Mouse (Mus musculus): ENCODE results near the gene Eipr1. TPM values are rescaled to one million over a fixed set of nuclear protein-coding genes. Genes with fewer than 3 reads are reported as not detected.
A peak's percentile ranks its signal among the peaks of the same experiment; 100 is the strongest.

Gene Eipr1
- polyA plus RNA-seq, 1 experiment from 2014 or later: 21.6 TPM

DNA sequence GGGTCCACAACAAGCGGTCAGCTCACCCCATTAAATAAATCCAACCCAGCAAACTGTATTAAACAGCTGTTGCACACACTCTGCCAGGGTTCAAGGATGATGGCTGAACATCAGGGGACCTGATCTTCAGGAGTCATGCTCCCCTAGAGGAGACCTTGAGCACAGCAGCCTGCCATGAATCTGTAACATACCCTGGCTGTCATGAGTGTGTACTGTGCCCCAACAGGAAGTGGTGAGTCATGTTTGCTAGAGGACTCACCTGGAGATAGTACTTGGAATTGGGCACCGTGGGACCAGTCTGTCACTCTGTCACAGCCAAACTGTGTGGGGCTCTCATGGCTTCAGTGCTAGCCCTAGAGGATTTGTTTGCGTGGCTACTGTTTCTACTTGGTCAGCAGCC lies 77.9 kb downstream of the Eipr1 start:
- no peaks in the 10 kb centered on the region for H3K4me1 ChIP-seq (ENCODE audit: insufficient read depth, low read depth, low read length)
- ATAC-seq: no peak
- H3K27me3 ChIP-seq (replicated peaks; ENCODE audit: insufficient read depth, low read length): no peaks in the 10 kb centered on the region
- no peak overlapping the region for H3K4me3 ChIP-seq (ENCODE audit: low read depth, low read length)
- WGBS: 70% methylated on average over 3 of the region's 3 CpGs
- H3K4me2 ChIP-seq (replicated peaks; ENCODE audit: low read depth, low read length): no peak overlapping the region
- no peak for TF ChIP-seq EP300 (IDR thresholded peaks at IDR 0.05)
- peak; percentile 48 for TF ChIP-seq CTCF (IDR thresholded peaks at IDR 0.05)
- H3K9ac ChIP-seq (replicated peaks; ENCODE audit: low read depth): no peak overlapping the region
- DNase-seq (ENCODE audit: low spot score): no peak
- no peaks in the 10 kb centered on the region for H3K9me3 ChIP-seq (ENCODE audit: low read length)
- H3K36me3 ChIP-seq (ENCODE audit: insufficient read depth, low read length): no peaks in the 10 kb centered on the region
- no peak overlapping the region for H3K27ac ChIP-seq (ENCODE audit: low read length)

DNA sequence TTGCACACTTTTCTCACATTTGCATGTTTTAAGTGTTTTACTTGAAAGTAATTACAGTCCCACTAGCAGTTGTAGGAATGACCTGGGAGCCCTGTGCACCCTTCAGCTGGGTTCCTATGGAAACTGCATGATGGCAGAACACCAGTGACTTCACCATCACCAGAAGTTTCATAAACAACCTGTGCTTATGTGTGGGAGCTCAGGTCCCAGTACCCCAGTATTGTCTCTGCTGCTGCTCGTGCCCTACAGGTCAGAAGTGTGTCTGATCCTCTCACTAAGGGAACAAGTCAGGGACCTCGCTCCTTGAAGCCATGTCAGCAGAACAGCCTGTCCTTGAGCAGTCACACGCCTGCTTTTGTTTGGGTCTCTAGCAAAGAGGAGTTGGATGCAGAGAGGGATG lies 78.9 kb downstream of the Eipr1 start:
- Histone ChIP-seq H3K4me1 (ENCODE audit: insufficient read depth, low read depth, low read length) (no peaks in the 10 kb centered on the region), H3K27me3 (replicated peaks; ENCODE audit: insufficient read depth, low read length) (no peaks in the 10 kb centered on the region), H3K27ac (ENCODE audit: low read length) (no peak overlapping the region), H3K9me3 (ENCODE audit: low read length) (no peaks in the 10 kb centered on the region), H3K9ac (replicated peaks; ENCODE audit: low read depth) (no peak overlapping the region), H3K4me2 (replicated peaks; ENCODE audit: low read depth, low read length) (no peak overlapping the region), H3K4me3 (ENCODE audit: low read depth, low read length) (no peak overlapping the region), H3K36me3 (ENCODE audit: insufficient read depth, low read length) (no peaks in the 10 kb centered on the region)
- TF ChIP-seq EP300 (IDR thresholded peaks at IDR 0.05) (no peak), CTCF (IDR thresholded peaks at IDR 0.05) (no peak)
- no peak for DNase-seq (ENCODE audit: low spot score)
- WGBS: 72% methylated on average over 3 of the region's 3 CpGs
- ATAC-seq: no peak

DNA sequence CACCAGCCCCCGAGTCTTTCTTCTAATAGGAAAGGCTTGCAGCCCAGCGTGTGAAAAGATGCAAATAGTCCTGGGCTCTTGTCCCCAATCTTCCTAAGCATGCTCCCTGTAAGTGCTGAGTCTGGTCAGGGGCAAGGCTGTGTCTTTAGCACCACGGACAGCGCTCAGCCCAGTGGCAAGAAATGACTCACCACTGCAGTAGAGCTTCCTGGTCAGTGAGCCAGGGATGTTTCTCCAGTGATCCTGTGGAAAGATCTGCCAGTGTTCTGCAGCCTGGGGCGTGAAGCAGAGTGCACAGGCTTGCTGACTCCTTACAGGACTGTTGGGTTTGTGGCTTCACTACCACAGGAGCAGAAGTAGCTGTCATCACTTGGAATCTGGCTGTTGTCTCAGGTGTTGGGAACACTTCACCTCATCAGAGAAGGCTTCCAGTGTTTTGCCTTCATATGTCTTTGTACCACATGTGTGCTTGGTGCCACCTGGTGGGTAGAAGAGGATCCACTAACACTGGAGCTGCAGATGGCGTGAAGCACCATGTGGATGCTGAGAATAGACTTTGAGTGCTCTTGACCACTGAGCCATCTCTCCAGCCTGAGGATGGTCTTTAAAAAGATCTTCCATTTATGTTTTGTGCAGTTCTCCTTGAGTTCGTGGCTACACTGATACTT lies 79.6 kb downstream of the Eipr1 start:
- Histone ChIP-seq H3K27ac (ENCODE audit: low read length) (no peak overlapping the region), H3K27me3 (replicated peaks; ENCODE audit: insufficient read depth, low read length) (no peaks in the 10 kb centered on the region), H3K9ac (replicated peaks; ENCODE audit: low read depth) (no peak overlapping the region), H3K4me3 (ENCODE audit: low read depth, low read length) (no peak overlapping the region), H3K4me2 (replicated peaks; ENCODE audit: low read depth, low read length) (no peak overlapping the region), H3K4me1 (ENCODE audit: insufficient read depth, low read depth, low read length) (no peaks in the 10 kb centered on the region), H3K36me3 (ENCODE audit: insufficient read depth, low read length) (no peaks in the 10 kb centered on the region), H3K9me3 (ENCODE audit: low read length) (no peaks in the 10 kb centered on the region)
- ATAC-seq (peak; percentile 59), DNase-seq (ENCODE audit: low spot score) (peak; percentile 69)
- TF ChIP-seq CTCF (IDR thresholded peaks at IDR 0.05) (peak; percentile 50), EP300 (IDR thresholded peaks at IDR 0.05) (no peak)
- WGBS: 33% methylated on average over 7 of the region's 7 CpGs

DNA sequence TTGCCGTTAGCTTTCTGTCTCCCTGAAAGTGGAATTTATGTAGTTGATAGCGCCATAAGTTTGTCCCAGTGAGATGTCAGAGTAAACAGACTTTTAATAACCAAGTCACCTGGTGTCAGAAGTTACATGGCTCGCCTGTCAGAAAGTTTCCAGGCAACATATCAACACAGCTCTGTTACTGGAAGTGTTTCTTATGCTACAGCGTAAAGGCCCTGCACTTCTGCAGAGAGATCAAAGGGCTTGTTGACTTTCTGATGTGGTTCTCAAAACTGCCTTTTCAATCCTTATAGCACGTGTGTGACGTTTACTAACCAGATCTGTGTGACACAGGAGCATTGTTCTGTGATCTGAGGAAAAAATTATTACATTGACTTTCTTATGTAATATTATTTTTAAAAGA lies 82.7 kb downstream of the Eipr1 start:
- WGBS: 55% methylated on average over 6 of the region's 6 CpGs
- Histone ChIP-seq H3K36me3 (ENCODE audit: insufficient read depth, low read length) (no peaks in the 10 kb centered on the region), H3K4me2 (replicated peaks; ENCODE audit: low read depth, low read length) (no peak overlapping the region), H3K27ac (ENCODE audit: low read length) (no peak overlapping the region), H3K9ac (replicated peaks; ENCODE audit: low read depth) (no peak overlapping the region), H3K27me3 (replicated peaks; ENCODE audit: insufficient read depth, low read length) (no peaks in the 10 kb centered on the region), H3K9me3 (ENCODE audit: low read length) (no peaks in the 10 kb centered on the region), H3K4me1 (ENCODE audit: insufficient read depth, low read depth, low read length) (no peaks in the 10 kb centered on the region), H3K4me3 (ENCODE audit: low read depth, low read length) (no peak overlapping the region)
- ATAC-seq: no peak
- TF ChIP-seq EP300 (IDR thresholded peaks at IDR 0.05): no peak
- no peak for TF ChIP-seq CTCF (IDR thresholded peaks at IDR 0.05)
- DNase-seq (ENCODE audit: low spot score): no peak

DNA sequence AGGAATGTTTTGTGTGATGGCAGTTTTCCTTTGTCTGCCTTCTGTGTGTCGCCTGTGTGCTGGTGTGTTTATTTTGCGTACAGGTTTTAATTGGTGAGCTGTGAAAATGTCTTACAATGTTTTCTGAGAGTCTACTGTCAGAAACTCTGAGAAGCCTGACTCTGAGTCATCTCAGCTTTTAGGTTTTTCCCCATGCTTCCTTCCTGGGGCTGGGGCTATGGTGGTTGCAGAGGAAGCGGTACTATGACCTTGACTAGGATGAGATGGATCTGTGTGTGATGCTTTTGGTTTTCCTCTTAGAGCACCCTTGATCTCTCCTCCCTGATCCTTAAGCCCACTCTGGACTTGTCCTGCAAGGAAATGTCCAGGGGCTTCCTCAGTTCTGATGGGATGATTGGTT lies 84.1 kb downstream of the Eipr1 start:
- Histone ChIP-seq H3K36me3 (ENCODE audit: insufficient read depth, low read length) (no peaks in the 10 kb centered on the region), H3K27me3 (replicated peaks; ENCODE audit: insufficient read depth, low read length) (no peaks in the 10 kb centered on the region), H3K4me2 (replicated peaks; ENCODE audit: low read depth, low read length) (no peak overlapping the region), H3K27ac (ENCODE audit: low read length) (no peak overlapping the region), H3K4me3 (ENCODE audit: low read depth, low read length) (no peak overlapping the region), H3K9ac (replicated peaks; ENCODE audit: low read depth) (no peak overlapping the region), H3K4me1 (ENCODE audit: insufficient read depth, low read depth, low read length) (no peaks in the 10 kb centered on the region), H3K9me3 (ENCODE audit: low read length) (no peaks in the 10 kb centered on the region)
- 73% methylated on average over 3 of the region's 3 CpGs for WGBS
- DNase-seq (ENCODE audit: low spot score): no peak
- no peak for TF ChIP-seq EP300 (IDR thresholded peaks at IDR 0.05)
- TF ChIP-seq CTCF (IDR thresholded peaks at IDR 0.05): no peak
- no peak for ATAC-seq

DNA sequence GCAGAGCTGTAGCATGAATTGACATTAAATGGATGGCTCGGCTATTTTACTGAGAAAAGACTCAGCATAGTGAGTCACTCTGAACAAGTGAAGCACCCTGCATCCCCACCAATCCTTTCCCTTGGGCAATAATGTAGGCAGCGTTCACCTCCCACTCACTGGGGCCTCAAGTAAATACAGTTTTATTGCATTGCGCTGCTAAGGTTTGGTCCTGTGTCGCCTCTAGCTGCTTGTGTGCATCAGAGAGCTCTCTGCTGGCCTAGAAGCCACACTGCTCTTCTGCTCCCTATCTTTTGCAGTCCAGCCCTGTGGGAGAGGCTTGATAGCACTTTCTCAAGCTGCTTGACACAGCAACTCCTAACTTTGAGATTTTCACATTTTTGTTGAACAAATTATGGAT lies 86.7 kb downstream of the Eipr1 start:
- Histone ChIP-seq H3K4me3 (ENCODE audit: low read depth, low read length) (no peak overlapping the region), H3K9me3 (ENCODE audit: low read length) (no peaks in the 10 kb centered on the region), H3K4me1 (ENCODE audit: insufficient read depth, low read depth, low read length) (no peaks in the 10 kb centered on the region), H3K9ac (replicated peaks; ENCODE audit: low read depth) (no peak overlapping the region), H3K27ac (ENCODE audit: low read length) (no peak overlapping the region), H3K36me3 (ENCODE audit: insufficient read depth, low read length) (no peaks in the 10 kb centered on the region), H3K27me3 (replicated peaks; ENCODE audit: insufficient read depth, low read length) (no peaks in the 10 kb centered on the region), H3K4me2 (replicated peaks; ENCODE audit: low read depth, low read length) (no peak overlapping the region)
- ATAC-seq: no peak
- TF ChIP-seq CTCF (IDR thresholded peaks at IDR 0.05) (no peak), EP300 (IDR thresholded peaks at IDR 0.05) (no peak)
- 78% methylated on average over 4 of the region's 4 CpGs for WGBS
- no peak for DNase-seq (ENCODE audit: low spot score)

DNA sequence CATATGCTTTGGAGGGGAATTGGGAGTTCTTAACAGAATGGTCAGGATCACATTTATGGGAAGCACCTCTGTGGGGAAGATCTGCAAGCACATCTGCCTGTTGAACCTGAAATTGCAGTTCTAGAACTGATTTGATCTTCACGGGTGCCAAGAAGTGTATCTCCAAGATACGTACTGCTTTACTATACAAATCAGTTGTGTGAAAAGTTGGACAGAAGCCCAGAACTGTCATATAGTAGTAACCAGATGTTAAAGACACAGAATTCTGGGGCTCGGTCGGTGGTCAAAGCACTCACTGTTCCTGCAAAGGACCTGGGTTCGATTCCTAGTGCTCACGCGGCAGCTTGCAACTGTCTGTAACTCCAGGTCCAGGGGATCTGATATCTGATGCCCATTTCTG lies 87.4 kb downstream of the Eipr1 start:
- Histone ChIP-seq H3K4me1 (ENCODE audit: insufficient read depth, low read depth, low read length) (no peaks in the 10 kb centered on the region), H3K4me2 (replicated peaks; ENCODE audit: low read depth, low read length) (no peak overlapping the region), H3K27me3 (replicated peaks; ENCODE audit: insufficient read depth, low read length) (no peaks in the 10 kb centered on the region), H3K9ac (replicated peaks; ENCODE audit: low read depth) (no peak overlapping the region), H3K9me3 (ENCODE audit: low read length) (no peaks in the 10 kb centered on the region), H3K36me3 (ENCODE audit: insufficient read depth, low read length) (no peaks in the 10 kb centered on the region), H3K4me3 (ENCODE audit: low read depth, low read length) (no peak overlapping the region), H3K27ac (ENCODE audit: low read length) (no peak overlapping the region)
- no peak for DNase-seq (ENCODE audit: low spot score)
- no peak for ATAC-seq
- TF ChIP-seq CTCF (IDR thresholded peaks at IDR 0.05) (no peak), EP300 (IDR thresholded peaks at IDR 0.05) (no peak)
- WGBS: 66% methylated on average over 7 of the region's 7 CpGs

Data from lung, postnatal 0 days (tissue).